Mouse (Mus musculus): ENCODE results near the gene Tcf7.

GRCm38 (mm10) chr11:52231606-52232541 is 50.9 kb downstream of the Tcf7 start, which contains the start of gene Skp1a:
- no peak for TF ChIP-seq CTCF (IDR thresholded peaks at IDR 0.05; ENCODE audit: low read depth)
- TF ChIP-seq EP300 (IDR thresholded peaks at IDR 0.05; ENCODE audit: low read depth) = peak; percentile 51; the same call in 1 of the 2 replicates

Data from liver, embryonic 14.5 days (tissue).